Mouse (Mus musculus): ENCODE results near the gene Map2k6. TPM values are rescaled to one million over a fixed set of nuclear protein-coding genes. Genes with fewer than 3 reads are reported as not detected.

The Map2k6 gene
- total and polyA plus RNA-seq, 2 experiments = 2.0 to 22.5 TPM

GRCm38 (mm10) chr11:110463801-110464200, 64.9 kb downstream of the Map2k6 start:
- no peaks in the 10 kb centered on the region for H3K27me3 ChIP-seq (ENCODE audit: control insufficient read depth, insufficient read depth, low read length)
- DNase-seq (ENCODE audit: extremely low read depth, low read depth, low spot score) = no peak
- peak overlapping the region; percentile 88 for H3K27ac ChIP-seq (replicated peaks; ENCODE audit: insufficient read depth, low read depth, low read length)
- TF ChIP-seq POLR2A (IDR thresholded peaks at IDR 0.05; ENCODE audit: extremely low read depth, insufficient read depth, low read length) = no peak
- no peak for TF ChIP-seq CTCF (IDR thresholded peaks at IDR 0.05; ENCODE audit: low read depth, low read length)
- H3K9ac ChIP-seq (ENCODE audit: low read depth, low read length) = 0 out of 2 replicates have a peak overlapping the region, but pooled peaks have one; percentile 8
- no peak overlapping the region for H3K4me3 ChIP-seq (ENCODE audit: insufficient read depth, low read depth, low read length)
- H3K79me2 ChIP-seq (ENCODE audit: control insufficient read depth, insufficient read depth, low read length) = no peaks in the 10 kb centered on the region
- no peaks in the 10 kb centered on the region for H3K36me3 ChIP-seq (ENCODE audit: control insufficient read depth, insufficient read depth, low read length)
- peaks cover 9% of the 10 kb centered on the region for H3K4me1 ChIP-seq (ENCODE audit: control insufficient read depth, insufficient read depth, low read length)
- WGBS = 75% methylated on average over 9 of the region's 9 CpGs

GRCm38 (mm10) chr11:110469054-110469453, 70.1 kb downstream of the Map2k6 start:
- Histone ChIP-seq H3K4me1 (ENCODE audit: control insufficient read depth, insufficient read depth, low read length) (no peaks in the 10 kb centered on the region), H3K4me3 (ENCODE audit: insufficient read depth, low read depth, low read length) (no peak overlapping the region), H3K79me2 (ENCODE audit: control insufficient read depth, insufficient read depth, low read length) (no peaks in the 10 kb centered on the region), H3K9ac (ENCODE audit: low read depth, low read length) (no peak overlapping the region), H3K36me3 (ENCODE audit: control insufficient read depth, insufficient read depth, low read length) (no peaks in the 10 kb centered on the region), H3K27me3 (ENCODE audit: control insufficient read depth, insufficient read depth, low read length) (no peaks in the 10 kb centered on the region), H3K27ac (replicated peaks; ENCODE audit: insufficient read depth, low read depth, low read length) (no peak overlapping the region)
- DNase-seq (ENCODE audit: extremely low read depth, low read depth, low spot score) = no peak
- WGBS = 66% methylated on average over 2 of the region's 2 CpGs
- TF ChIP-seq POLR2A (IDR thresholded peaks at IDR 0.05; ENCODE audit: extremely low read depth, insufficient read depth, low read length) (no peak), CTCF (IDR thresholded peaks at IDR 0.05; ENCODE audit: low read depth, low read length) (no peak)

GRCm38 (mm10) chr11:110470561-110471273, 71.8 kb downstream of the Map2k6 start:
- Histone ChIP-seq H3K9ac (ENCODE audit: low read depth, low read length) (no peak overlapping the region), H3K79me2 (ENCODE audit: control insufficient read depth, insufficient read depth, low read length) (no peaks in the 10 kb centered on the region), H3K27ac (replicated peaks; ENCODE audit: insufficient read depth, low read depth, low read length) (no peak overlapping the region), H3K4me3 (ENCODE audit: insufficient read depth, low read depth, low read length) (no peak overlapping the region), H3K36me3 (ENCODE audit: control insufficient read depth, insufficient read depth, low read length) (no peaks in the 10 kb centered on the region), H3K27me3 (ENCODE audit: control insufficient read depth, insufficient read depth, low read length) (no peaks in the 10 kb centered on the region), H3K4me1 (ENCODE audit: control insufficient read depth, insufficient read depth, low read length) (no peaks in the 10 kb centered on the region)
- no peak for DNase-seq (ENCODE audit: extremely low read depth, low read depth, low spot score)
- TF ChIP-seq CTCF (IDR thresholded peaks at IDR 0.05; ENCODE audit: low read depth, low read length) = no peak
- no peak for TF ChIP-seq POLR2A (IDR thresholded peaks at IDR 0.05; ENCODE audit: extremely low read depth, insufficient read depth, low read length)
- WGBS = 87% methylated on average over 8 of the region's 8 CpGs

GRCm38 (mm10) chr11:110471362-110471761, 72.4 kb downstream of the Map2k6 start:
- no peaks in the 10 kb centered on the region for H3K79me2 ChIP-seq (ENCODE audit: control insufficient read depth, insufficient read depth, low read length)
- 85% methylated on average over 2 of the region's 2 CpGs for WGBS
- DNase-seq (ENCODE audit: extremely low read depth, low read depth, low spot score) = no peak
- no peak overlapping the region for H3K27ac ChIP-seq (replicated peaks; ENCODE audit: insufficient read depth, low read depth, low read length)
- H3K4me1 ChIP-seq (ENCODE audit: control insufficient read depth, insufficient read depth, low read length) = no peaks in the 10 kb centered on the region
- TF ChIP-seq CTCF (IDR thresholded peaks at IDR 0.05; ENCODE audit: low read depth, low read length) (no peak), POLR2A (IDR thresholded peaks at IDR 0.05; ENCODE audit: extremely low read depth, insufficient read depth, low read length) (no peak)
- H3K27me3 ChIP-seq (ENCODE audit: control insufficient read depth, insufficient read depth, low read length) = no peaks in the 10 kb centered on the region
- H3K9ac ChIP-seq (ENCODE audit: low read depth, low read length) = no peak overlapping the region
- no peak overlapping the region for H3K4me3 ChIP-seq (ENCODE audit: insufficient read depth, low read depth, low read length)
- H3K36me3 ChIP-seq (ENCODE audit: control insufficient read depth, insufficient read depth, low read length) = no peaks in the 10 kb centered on the region

GRCm38 (mm10) chr11:110472078-110472477, 73.2 kb downstream of the Map2k6 start:
- Histone ChIP-seq H3K4me1 (ENCODE audit: control insufficient read depth, insufficient read depth, low read length) (peaks cover 5% of the 10 kb centered on the region), H3K79me2 (ENCODE audit: control insufficient read depth, insufficient read depth, low read length) (no peaks in the 10 kb centered on the region), H3K27me3 (ENCODE audit: control insufficient read depth, insufficient read depth, low read length) (no peaks in the 10 kb centered on the region), H3K9ac (ENCODE audit: low read depth, low read length) (no peak overlapping the region), H3K4me3 (ENCODE audit: insufficient read depth, low read depth, low read length) (no peak overlapping the region), H3K27ac (replicated peaks; ENCODE audit: insufficient read depth, low read depth, low read length) (no peak overlapping the region), H3K36me3 (ENCODE audit: control insufficient read depth, insufficient read depth, low read length) (no peaks in the 10 kb centered on the region)
- 71% methylated on average over 5 of the region's 5 CpGs for WGBS
- DNase-seq (ENCODE audit: extremely low read depth, low read depth, low spot score) = no peak
- TF ChIP-seq CTCF (IDR thresholded peaks at IDR 0.05; ENCODE audit: low read depth, low read length) = no peak
- TF ChIP-seq POLR2A (IDR thresholded peaks at IDR 0.05; ENCODE audit: extremely low read depth, insufficient read depth, low read length) = no peak

- Histone ChIP-seq H3K27me3 (ENCODE audit: control insufficient read depth, insufficient read depth, low read length) (no peaks in the 10 kb centered on the region), H3K4me1 (ENCODE audit: control insufficient read depth, insufficient read depth, low read length) (peaks cover 17% of the 10 kb centered on the region), H3K9ac (ENCODE audit: low read depth, low read length) (no peak overlapping the region), H3K27ac (replicated peaks; ENCODE audit: insufficient read depth, low read depth, low read length) (no peak overlapping the region), H3K79me2 (ENCODE audit: control insufficient read depth, insufficient read depth, low read length) (no peaks in the 10 kb centered on the region), H3K36me3 (ENCODE audit: control insufficient read depth, insufficient read depth, low read length) (no peaks in the 10 kb centered on the region), H3K4me3 (ENCODE audit: insufficient read depth, low read depth, low read length) (no peak overlapping the region)
- no peak for TF ChIP-seq CTCF (IDR thresholded peaks at IDR 0.05; ENCODE audit: low read depth, low read length)
- TF ChIP-seq POLR2A (IDR thresholded peaks at IDR 0.05; ENCODE audit: extremely low read depth, insufficient read depth, low read length) = no peak
- no peak for DNase-seq (ENCODE audit: extremely low read depth, low read depth, low spot score)
- WGBS = 94% methylated on average over 16 of the region's 16 CpGs
Measured at GRCm38 (mm10) chr11:110473495-110473894, 74.6 kb downstream of the Map2k6 start.

Measured in liver, adult 2 months (tissue).